Mouse (Mus musculus) ovary, postnatal 14 days (tissue): ENCODE results near the gene Zfp868.
"Not testable (repeated sequence)": the region's sequence is repeated elsewhere in the genome, so short reads cannot be mapped to it uniquely, and the experiment has no call there.

Experiments used
- DNase-seq: peaks from one replicate; pipeline ENCODE4 v3.0.0; 2022; ENCODE audit warnings: low spot score

The Zfp868 gene

GRCm38 (mm10) chr8:69625095-69625789 lies at the start of gene Zfp868:
TSS of gene Zfp868 (minus strand) at chr8:69625548.
- peak; percentile 98 for DNase-seq

- not testable (repeated sequence) for DNase-seq
Observed at GRCm38 (mm10) chr8:69665051-69665450, 39.7 kb upstream of the Zfp868 start.

DNA sequence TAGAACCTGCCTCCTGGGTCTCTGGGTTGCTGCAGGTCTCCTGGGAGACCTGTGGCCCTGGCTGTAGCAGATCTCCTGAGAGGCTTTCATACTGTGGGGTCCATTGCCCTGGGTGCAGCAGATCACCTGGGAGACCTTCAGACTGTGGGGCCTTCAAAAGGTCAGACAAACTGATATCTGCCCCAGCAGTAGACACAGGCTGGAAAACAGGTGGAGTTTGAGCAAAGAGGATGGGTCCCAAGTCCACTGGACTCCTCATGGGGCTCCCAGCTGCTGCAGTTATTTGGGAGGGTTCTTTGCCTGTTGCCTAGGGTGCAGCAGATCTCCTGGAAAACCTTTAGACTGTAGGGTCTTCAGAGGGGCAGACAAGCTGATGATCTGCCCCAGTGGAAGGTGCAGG lies 35.9 kb upstream of the Zfp868 start:
- no peak for DNase-seq

DNA sequence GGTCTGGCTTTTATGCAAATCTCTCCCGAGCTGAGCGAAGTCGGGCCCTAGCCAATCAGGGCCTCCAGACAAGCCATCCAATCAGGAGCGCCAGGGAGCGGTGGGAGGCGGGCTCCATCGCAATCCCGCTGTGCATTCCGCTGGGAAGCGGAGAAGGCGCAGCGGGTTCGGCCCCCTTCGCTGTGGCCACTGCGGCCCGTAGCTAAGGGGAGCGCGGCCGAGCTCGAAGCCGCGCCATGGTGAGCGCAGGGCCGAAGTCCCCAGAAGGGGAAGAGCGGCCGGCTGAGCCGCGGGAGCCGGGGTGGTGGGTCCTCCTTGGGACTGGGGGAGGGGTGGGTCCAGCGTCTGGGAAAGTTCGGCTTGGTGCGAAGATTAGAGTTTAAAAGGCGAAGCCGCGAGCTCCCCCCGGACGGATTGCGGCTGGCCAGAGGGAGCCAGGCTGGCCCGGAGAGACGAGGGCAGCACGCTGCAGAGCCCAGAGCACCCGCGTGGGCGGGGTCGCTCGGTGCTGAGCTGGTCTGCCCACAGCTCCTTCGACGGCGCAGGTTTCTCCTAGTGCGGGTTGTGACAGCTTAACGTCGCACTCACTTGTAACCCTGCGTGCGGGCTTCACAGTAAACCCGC lies 29.1 kb upstream of the Zfp868 start, which contains the start of gene Zfp964:
Gene Zfp964 (plus strand): TSS at position 122 of the 624 bp plus-strand sequence.
- peak; percentile 83 for DNase-seq

DNA sequence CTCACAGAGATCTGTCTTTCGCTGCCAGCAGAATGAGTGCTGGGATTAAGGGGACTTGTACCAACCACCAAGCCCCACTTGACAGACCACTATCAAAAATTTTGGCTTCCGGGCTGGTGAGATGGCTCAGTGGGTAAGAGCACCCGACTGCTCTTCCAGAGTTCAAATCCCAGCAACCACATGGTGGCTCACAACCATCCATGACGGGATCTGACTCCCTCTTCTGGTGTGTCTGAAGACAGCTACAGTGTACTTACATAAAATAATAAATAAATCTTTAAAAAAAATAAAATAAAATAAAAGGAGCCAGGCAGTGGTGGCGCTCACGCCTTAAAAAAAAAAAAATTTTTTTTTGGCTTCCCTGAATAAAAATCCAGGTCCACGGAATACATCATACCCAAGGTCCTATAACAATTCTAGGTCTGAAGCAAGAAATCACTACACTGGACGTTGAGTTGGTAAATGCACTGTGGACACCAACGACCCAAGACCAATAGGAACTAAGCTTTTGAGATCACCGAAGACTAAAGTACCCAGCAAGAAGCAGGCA lies 28.5 kb upstream of the Zfp868 start:
- DNase-seq: no peak

DNA sequence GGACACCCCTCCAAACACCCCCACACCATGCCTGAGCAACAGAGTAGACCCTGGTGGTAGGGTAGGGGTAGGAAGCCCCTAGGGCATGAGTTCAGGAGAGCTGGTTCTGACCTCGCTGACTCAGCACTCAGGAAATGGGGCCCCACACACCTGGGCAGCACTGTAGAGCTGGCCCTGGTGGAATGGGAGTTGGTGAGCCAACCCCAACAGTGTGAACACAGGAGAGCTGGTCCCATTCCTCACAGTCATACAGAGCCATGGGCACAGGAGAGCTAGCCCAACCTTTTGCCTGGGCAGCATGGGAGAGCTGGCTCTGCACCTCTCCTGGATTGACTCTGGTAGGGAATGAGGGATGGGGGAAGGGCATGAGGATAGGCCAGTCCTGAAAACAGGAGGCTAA lies 7.3 kb downstream of the Zfp868 start:
- DNase-seq: no peak

DNA sequence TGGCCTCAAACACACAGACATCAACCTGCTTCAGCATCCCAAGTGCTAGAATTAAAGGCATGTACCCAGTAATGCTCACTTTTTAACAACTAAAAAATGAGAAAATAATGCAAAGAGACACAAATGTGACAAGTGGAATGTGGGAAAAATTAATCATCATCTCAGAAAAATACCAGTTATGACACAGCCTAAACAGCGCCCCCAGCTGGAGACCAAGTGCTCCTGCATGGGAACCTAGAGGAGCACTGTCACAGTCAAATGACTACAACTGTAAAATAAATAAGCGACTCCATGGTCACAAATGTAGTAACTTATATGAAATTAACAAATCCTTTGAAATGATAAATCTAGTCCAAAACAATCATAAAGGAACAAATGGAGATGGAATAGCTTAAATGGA lies 10.7 kb downstream of the Zfp868 start:
- DNase-seq: no peak

DNA sequence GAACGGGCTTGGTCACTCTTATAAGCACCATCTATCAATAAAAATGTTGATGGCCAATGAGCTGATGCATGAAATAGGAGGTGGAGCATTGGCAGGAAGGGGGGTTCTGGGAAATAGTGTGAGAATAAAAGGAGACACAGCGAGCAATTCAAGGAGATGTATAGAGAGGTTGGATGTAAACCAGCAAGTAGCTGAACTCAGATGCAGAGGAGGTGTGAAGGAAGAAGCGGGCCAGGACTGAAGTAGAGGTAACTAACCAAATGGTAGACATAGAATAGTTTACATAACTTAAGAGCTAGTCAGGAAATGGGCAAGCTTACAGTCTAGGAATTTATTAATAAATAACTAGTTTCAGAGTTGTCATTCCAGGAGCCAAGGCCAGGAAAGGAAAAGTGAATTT lies 27.8 kb downstream of the Zfp868 start:
- DNase-seq: not testable (repeated sequence)

- peak; percentile 42 for DNase-seq
Observed at GRCm38 (mm10) chr8:69584611-69585202, 40.6 kb downstream of the Zfp868 start.

- DNase-seq: not testable (repeated sequence)
Observed at GRCm38 (mm10) chr8:69584201-69584600, 41.1 kb downstream of the Zfp868 start.
